Mouse (Mus musculus): Measurements from ENCODE around the gene Olfr56. TPM values are rescaled to one million over a fixed set of nuclear protein-coding genes. Genes with fewer than 3 reads are reported as not detected.

Gene Olfr56
- polyA plus RNA-seq (2015; fragmentation: Illumina TruSeq; extraction: RNeasy Lipid Tissue Mini Kit (QIAGEN cat#74804); ENCODE audit: insufficient read depth, low read depth, low replicate concordance), result not detected

DNA sequence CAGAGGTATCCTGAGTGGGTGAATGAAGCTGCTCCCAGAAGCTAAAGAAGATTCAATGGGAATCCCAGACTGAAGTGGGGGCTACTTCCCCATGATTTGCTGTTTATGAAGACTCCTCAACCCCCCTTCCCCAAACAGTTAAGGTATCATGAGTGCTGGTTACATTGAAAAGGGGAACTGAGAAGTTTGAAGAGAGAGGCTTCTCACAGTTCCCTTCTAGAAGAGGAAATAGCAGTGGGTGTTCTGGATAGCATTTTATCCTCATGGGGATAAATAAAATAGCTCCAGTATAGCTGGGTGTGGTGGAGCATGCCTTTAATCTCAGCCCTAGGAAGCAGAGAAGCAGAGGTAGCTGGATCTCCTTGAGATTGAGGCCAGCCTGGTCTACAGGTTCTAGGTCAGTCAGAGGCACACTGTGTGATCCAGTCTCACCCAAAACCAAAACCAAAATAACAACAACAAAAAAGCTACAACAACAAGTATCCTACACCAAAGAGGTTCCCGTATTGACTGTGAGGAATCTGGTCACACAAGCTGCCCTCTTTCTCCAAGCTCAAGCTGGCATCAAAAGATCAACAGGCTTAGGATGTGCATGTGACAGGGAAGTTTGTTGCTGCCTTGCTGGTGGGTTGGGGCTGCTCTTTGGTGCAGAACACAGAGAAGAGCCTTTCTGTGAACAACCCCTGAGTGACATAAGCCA is at the start of gene Olfr56:
Olfr56 (plus strand) TSS at position 650 of the 700 bp plus-strand sequence.

GRCm38 (mm10) chr11:48946090-48946489 is 32.6 kb upstream of the Olfr56 start, which contains the start of gene Psme2b:
Psme2b (minus strand) TSS chr11:48946190.

GRCm38 (mm10) chr11:48979251-48979650 is 562 bp downstream of the Olfr56 start, which contains the start of gene 9930111J21Rik1:
9930111J21Rik1 (minus strand) TSS chr11:48979398.

GRCm38 (mm10) chr11:48991740-48992520 is 13.2 kb downstream of the Olfr56 start, which contains the start of gene Gm12185:
Gm12185 (minus strand) TSS chr11:48992226.

GRCm38 (mm10) chr11:48994018-48994417 is 15.3 kb downstream of the Olfr56 start, which contains the start of gene Tgtp1:
Tgtp1 (minus strand) TSS chr11:48994172.

DNA sequence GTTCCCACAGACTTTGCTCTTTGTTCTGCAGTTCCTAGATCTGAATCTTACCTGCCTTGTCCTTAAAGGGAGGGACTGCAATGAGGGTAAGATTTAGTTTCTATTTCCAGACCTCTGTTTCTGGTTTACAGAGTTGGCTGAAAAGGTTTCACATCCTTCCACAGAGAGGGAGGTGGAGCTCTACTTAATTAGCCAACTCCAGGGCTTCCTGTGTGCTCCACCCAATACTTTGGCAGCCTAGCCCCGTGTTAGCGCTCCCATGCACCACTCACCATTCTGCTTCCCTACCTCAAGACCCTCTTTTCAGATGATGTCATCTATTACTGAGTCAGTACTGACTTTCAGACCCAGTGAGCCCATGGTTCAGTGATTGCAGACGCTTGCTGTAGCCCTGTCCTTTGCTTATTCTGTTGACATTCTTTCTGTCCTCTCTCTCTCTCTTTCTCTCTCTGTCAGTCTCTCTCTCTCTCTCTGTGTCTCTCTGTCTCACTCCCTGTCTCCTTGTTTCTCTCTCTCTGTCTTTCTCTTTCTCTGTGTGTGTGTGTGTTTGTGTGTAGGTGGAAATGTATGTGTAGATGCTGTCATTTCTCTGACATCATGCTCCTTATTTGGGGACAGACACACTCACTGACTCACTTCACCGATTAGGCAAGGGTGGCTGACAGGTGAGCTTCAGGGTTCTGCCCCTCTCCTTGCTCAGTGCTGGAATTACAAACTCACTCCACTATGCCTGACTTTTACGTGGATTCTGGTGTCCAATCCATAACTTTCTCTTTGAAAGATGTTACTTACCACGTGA is 72.6 kb downstream of the Olfr56 start, which contains the start of gene 9930111J21Rik2:
9930111J21Rik2 (minus strand) TSS at position 150 of the 799 bp plus-strand sequence.

GRCm38 (mm10) chr11:49063713-49064469 is 85.2 kb downstream of the Olfr56 start, which contains the start of gene Tgtp2:
Tgtp2 (minus strand) TSS chr11:49064206.

GRCm38 (mm10) chr11:49076001-49076757 is 97.5 kb downstream of the Olfr56 start, which contains the start of gene Ifi47:
Ifi47 (plus strand) TSS chr11:49076587.

DNA sequence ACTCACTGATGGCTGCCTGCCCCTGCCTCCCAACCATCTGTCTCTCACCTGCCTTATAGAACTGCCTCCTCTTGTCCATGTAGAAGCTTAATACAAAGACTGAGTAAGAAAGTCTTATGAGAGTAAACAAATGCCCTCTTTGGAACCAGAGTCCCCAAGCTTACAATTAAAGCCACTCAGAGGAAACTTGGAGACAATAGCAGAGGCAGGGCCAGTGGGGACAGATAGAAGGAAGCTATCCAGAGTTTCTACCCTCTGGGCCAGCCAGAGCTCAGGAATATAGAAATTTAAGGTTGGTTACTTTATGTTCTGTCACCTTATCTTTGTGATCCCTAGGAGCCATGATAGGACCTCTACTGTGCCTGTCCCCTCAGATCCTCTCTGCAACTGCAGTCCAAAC is 136.1 kb downstream of the Olfr56 start, which contains the start of gene Olfr1396:
Olfr1396 (minus strand) TSS at position 101 of the 400 bp plus-strand sequence.

GRCm38 (mm10) chr11:49141974-49142373 is 163.3 kb downstream of the Olfr56 start, which contains the start of gene Olfr1395:
Olfr1395 (plus strand) TSS chr11:49142274.

GRCm38 (mm10) chr11:49154077-49154476 is 175.4 kb downstream of the Olfr56 start, which contains the start of gene Olfr1394:
Olfr1394 (plus strand) TSS chr11:49154377.

Other genes with a start within 250 kb of the Olfr56 start
- gene Rack1, start 178.6 kb upstream of the Olfr56 start, polyA plus RNA-seq (2015; fragmentation: Illumina TruSeq; extraction: RNeasy Lipid Tissue Mini Kit (QIAGEN cat#74804); ENCODE audit: insufficient read depth, low read depth, low replicate concordance), result 585 TPM
- gene Trim41, start 161.5 kb upstream of the Olfr56 start, polyA plus RNA-seq (2015; fragmentation: Illumina TruSeq; extraction: RNeasy Lipid Tissue Mini Kit (QIAGEN cat#74804); ENCODE audit: insufficient read depth, low read depth, low replicate concordance), result 9.2 TPM
- gene Trim7, start 152.7 kb upstream of the Olfr56 start, polyA plus RNA-seq (2015; fragmentation: Illumina TruSeq; extraction: RNeasy Lipid Tissue Mini Kit (QIAGEN cat#74804); ENCODE audit: insufficient read depth, low read depth, low replicate concordance), result 5.0 TPM
- not detected for gene Gm12184, start 152.2 kb upstream of the Olfr56 start, polyA plus RNA-seq (2015; fragmentation: Illumina TruSeq; extraction: RNeasy Lipid Tissue Mini Kit (QIAGEN cat#74804); ENCODE audit: insufficient read depth, low read depth, low replicate concordance)
- 6.0 TPM for gene Irgm1, start 107.2 kb upstream of the Olfr56 start, polyA plus RNA-seq (2015; fragmentation: Illumina TruSeq; extraction: RNeasy Lipid Tissue Mini Kit (QIAGEN cat#74804); ENCODE audit: insufficient read depth, low read depth, low replicate concordance)
- gene Gm5431, start 76.7 kb upstream of the Olfr56 start, polyA plus RNA-seq (2015; fragmentation: Illumina TruSeq; extraction: RNeasy Lipid Tissue Mini Kit (QIAGEN cat#74804); ENCODE audit: insufficient read depth, low read depth, low replicate concordance), result 0.57 TPM
- 1.1 TPM for gene Psme2b, start 32.7 kb upstream of the Olfr56 start, polyA plus RNA-seq (2015; fragmentation: Illumina TruSeq; extraction: RNeasy Lipid Tissue Mini Kit (QIAGEN cat#74804); ENCODE audit: insufficient read depth, low read depth, low replicate concordance)
- 1.9 TPM for gene 9930111J21Rik1, start 509 bp downstream of the Olfr56 start, polyA plus RNA-seq (2015; fragmentation: Illumina TruSeq; extraction: RNeasy Lipid Tissue Mini Kit (QIAGEN cat#74804); ENCODE audit: insufficient read depth, low read depth, low replicate concordance)
- gene Gm12185, start 13.3 kb downstream of the Olfr56 start, polyA plus RNA-seq (2015; fragmentation: Illumina TruSeq; extraction: RNeasy Lipid Tissue Mini Kit (QIAGEN cat#74804); ENCODE audit: insufficient read depth, low read depth, low replicate concordance), result not detected
- gene Tgtp1, start 15.3 kb downstream of the Olfr56 start, polyA plus RNA-seq (2015; fragmentation: Illumina TruSeq; extraction: RNeasy Lipid Tissue Mini Kit (QIAGEN cat#74804); ENCODE audit: insufficient read depth, low read depth, low replicate concordance), result 9.7 TPM
- gene 9930111J21Rik2, start 72.4 kb downstream of the Olfr56 start, polyA plus RNA-seq (2015; fragmentation: Illumina TruSeq; extraction: RNeasy Lipid Tissue Mini Kit (QIAGEN cat#74804); ENCODE audit: insufficient read depth, low read depth, low replicate concordance), result 2.8 TPM
- 9.2 TPM for gene Tgtp2, start 85.3 kb downstream of the Olfr56 start, polyA plus RNA-seq (2015; fragmentation: Illumina TruSeq; extraction: RNeasy Lipid Tissue Mini Kit (QIAGEN cat#74804); ENCODE audit: insufficient read depth, low read depth, low replicate concordance)
- gene Ifi47, start 97.7 kb downstream of the Olfr56 start, polyA plus RNA-seq (2015; fragmentation: Illumina TruSeq; extraction: RNeasy Lipid Tissue Mini Kit (QIAGEN cat#74804); ENCODE audit: insufficient read depth, low read depth, low replicate concordance), result 5.4 TPM
- 1.1 TPM for gene Olfr1396, start 136.0 kb downstream of the Olfr56 start, polyA plus RNA-seq (2015; fragmentation: Illumina TruSeq; extraction: RNeasy Lipid Tissue Mini Kit (QIAGEN cat#74804); ENCODE audit: insufficient read depth, low read depth, low replicate concordance)
- not detected for gene Olfr1395, start 163.4 kb downstream of the Olfr56 start, polyA plus RNA-seq (2015; fragmentation: Illumina TruSeq; extraction: RNeasy Lipid Tissue Mini Kit (QIAGEN cat#74804); ENCODE audit: insufficient read depth, low read depth, low replicate concordance)
- not detected for gene Olfr1394, start 175.5 kb downstream of the Olfr56 start, polyA plus RNA-seq (2015; fragmentation: Illumina TruSeq; extraction: RNeasy Lipid Tissue Mini Kit (QIAGEN cat#74804); ENCODE audit: insufficient read depth, low read depth, low replicate concordance)
- gene Btnl9, start 208.3 kb downstream of the Olfr56 start, polyA plus RNA-seq (2015; fragmentation: Illumina TruSeq; extraction: RNeasy Lipid Tissue Mini Kit (QIAGEN cat#74804); ENCODE audit: insufficient read depth, low read depth, low replicate concordance), result 19.2 TPM
- gene Zfp62, start 224.4 kb downstream of the Olfr56 start, polyA plus RNA-seq (2015; fragmentation: Illumina TruSeq; extraction: RNeasy Lipid Tissue Mini Kit (QIAGEN cat#74804); ENCODE audit: insufficient read depth, low read depth, low replicate concordance), result 5.4 TPM